Mouse (Mus musculus): ENCODE measurements around the gene Etv5. TPM values are rescaled to one million over a fixed set of nuclear protein-coding genes. Genes with fewer than 3 reads are reported as not detected.

Etv5 gene
- 1 to 10 TPM; 7.6 to 8.0 TPM for polyA plus RNA-seq (2012; fragmentation: generic; extraction: Trizol)

DNA sequence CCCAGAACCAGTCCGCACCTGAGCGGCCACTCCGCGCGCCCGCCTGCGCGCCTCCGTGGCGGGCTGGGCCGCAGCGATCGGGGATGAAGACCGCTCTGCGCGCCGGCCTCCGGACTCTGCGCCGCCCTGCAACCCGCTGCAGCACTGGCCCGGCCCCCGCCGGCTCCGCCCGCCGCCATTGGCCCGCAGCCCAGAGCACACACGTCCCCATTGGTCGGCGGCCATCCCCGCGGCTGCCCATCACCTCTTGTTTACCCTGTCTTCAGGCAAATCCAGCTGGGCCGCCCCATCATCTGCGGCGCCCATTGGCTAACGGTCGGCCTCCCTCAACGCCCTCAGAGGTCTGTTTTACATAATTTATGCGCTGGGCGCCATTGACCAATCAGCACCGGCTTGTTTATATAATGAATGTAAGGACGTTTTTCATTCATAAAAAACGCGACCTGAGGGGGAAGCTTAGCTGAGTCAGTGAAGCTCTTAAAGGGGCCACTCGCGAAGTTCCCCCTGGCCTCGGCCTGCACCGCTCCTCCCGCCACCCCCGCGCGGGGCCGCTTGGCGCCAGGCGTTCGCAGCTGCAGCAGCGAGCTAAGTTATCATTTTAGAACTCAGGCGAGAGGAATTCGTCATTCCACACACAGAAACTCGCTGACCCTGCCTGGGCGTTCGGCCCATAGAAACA is at the start of gene Etv5:
Etv5 (minus strand) TSS at position 221 of the 679 bp plus-strand sequence.

Other genes starting within 250 kb of the Etv5 start
- gene Tra2b, start 173.7 kb downstream of the Etv5 start, polyA plus RNA-seq (2012; fragmentation: generic; extraction: Trizol): 10 to 100 TPM; 10.8 to 37.2 TPM
- gene Dgkg, start 217.5 kb upstream of the Etv5 start, polyA plus RNA-seq (2012; fragmentation: generic; extraction: Trizol): not detected